Mouse (Mus musculus) bone marrow, adult 2 months (tissue): ENCODE results near the gene Pmepa1.

Experiments used
- CTCF ChIP-seq: fragments of 200-500 bp; IDR thresholded peaks from 2 replicates; pipeline ENCODE4 v1.5.1; 2011; ENCODE audit warnings: low read length, control low read depth; ENCODE audit not compliant: control insufficient read depth, insufficient read depth
- POLR2A ChIP-seq: fragments of 200-500 bp; IDR thresholded peaks from 2 replicates; pipeline ENCODE4 v1.6.1; 2011; ENCODE audit warnings: low read depth, mild to moderate bottlenecking, control low read depth, low read length, borderline replicate concordance; ENCODE audit not compliant: control insufficient read depth

DNA sequence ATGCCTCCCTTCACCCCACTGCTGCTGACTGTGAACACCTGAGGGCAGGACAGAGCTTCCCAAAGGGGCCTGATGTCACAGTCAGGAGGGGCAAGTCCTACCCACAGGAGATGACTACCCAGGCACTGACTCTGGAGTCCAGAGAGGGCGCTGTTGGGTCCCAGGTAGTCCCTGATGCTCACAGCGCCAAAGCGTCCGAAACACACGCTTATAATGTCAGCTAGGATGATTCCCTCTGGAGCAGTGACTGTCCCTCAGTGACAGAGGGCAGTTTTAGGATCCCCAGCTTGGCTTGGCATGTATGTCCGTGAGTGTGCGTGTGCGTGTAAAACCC is 43.6 kb downstream of the Pmepa1 start:
- TF ChIP-seq CTCF (no peak), POLR2A (no peak)
